Mouse (Mus musculus): ENCODE data around the gene Arhgef9.

GRCm38 (mm10) chrX:95138636-95139035 lies 58.0 kb downstream of the Arhgef9 start:
- TF ChIP-seq CTCF (IDR thresholded peaks at IDR 0.05; ENCODE audit: low read depth) (no peak), EP300 (optimal IDR thresholded peaks at IDR 0.05) (no peak)
